Mouse (Mus musculus) mouse embryonic stem cell (cell line): ENCODE data around the gene Pphln1.

Source experiments
- in situ Hi-C, 2 experiments: fragments of 300-500 bp; cut with MboI; formaldehyde crosslinking; loops; 1 replicate in 1 of 2; 3 replicates in 1 of 2; pipeline ENCODE4 v1.14.3; 2019 to 2020; ENCODE audit warnings: low sequenced_read_pairs in 2 of 2, low pct_unique_long_range_greater_than_20kb in 1 of 2, mixed read lengths in 1 of 2; ENCODE audit not compliant: unreplicated experiment in 1 of 2

Pphln1 gene

GRCm38 (mm10) chr15:93484261-93484710 is 86.1 kb downstream of the Pphln1 start:
- in situ Hi-C loops: no loop called here

GRCm38 (mm10) chr15:93485252-93485651 is 87.1 kb downstream of the Pphln1 start:
- in situ Hi-C loops: no loop called here

GRCm38 (mm10) chr15:93486066-93486465 is 87.9 kb downstream of the Pphln1 start:
- in situ Hi-C loops: no loop called here

- in situ Hi-C loops: no loop called here
Observed at GRCm38 (mm10) chr15:93489597-93489996, 91.4 kb downstream of the Pphln1 start.

GRCm38 (mm10) chr15:93494700-93495099 is 96.5 kb downstream of the Pphln1 start:
- in situ Hi-C loops: no loop called here

GRCm38 (mm10) chr15:93499866-93500265 is 101.7 kb downstream of the Pphln1 start:
- in situ Hi-C loops: no loop called here

- in situ Hi-C loops: no loop called here
Observed at GRCm38 (mm10) chr15:93502703-93503102, 104.6 kb downstream of the Pphln1 start.

GRCm38 (mm10) chr15:93503201-93503745 is 105.1 kb downstream of the Pphln1 start:
- in situ Hi-C loops: no loop called here

GRCm38 (mm10) chr15:93504808-93505207 is 106.7 kb downstream of the Pphln1 start:
- in situ Hi-C loops: no loop called here

GRCm38 (mm10) chr15:93510690-93511336 is 112.7 kb downstream of the Pphln1 start:
- in situ Hi-C loops: no loop called here

- in situ Hi-C loops: no loop called here
Observed at GRCm38 (mm10) chr15:93512437-93512836, 114.3 kb downstream of the Pphln1 start.

GRCm38 (mm10) chr15:93513939-93514341 is 115.8 kb downstream of the Pphln1 start:
- in situ Hi-C loops: no loop called here

GRCm38 (mm10) chr15:93515316-93515715 is 117.2 kb downstream of the Pphln1 start:
- in situ Hi-C loops: no loop called here

GRCm38 (mm10) chr15:93517022-93517565 is 118.9 kb downstream of the Pphln1 start:
- in situ Hi-C loops: no loop called here

- in situ Hi-C loops: no loop called here
Observed at GRCm38 (mm10) chr15:93518143-93518902, 120.2 kb downstream of the Pphln1 start.

GRCm38 (mm10) chr15:93518941-93519835 is 121.0 kb downstream of the Pphln1 start:
- in situ Hi-C loops: no loop called here

GRCm38 (mm10) chr15:93519836-93520826 is 122.0 kb downstream of the Pphln1 start:
- in situ Hi-C loops: no loop called here
